Mouse (Mus musculus) right cerebral cortex, postnatal 4 days (tissue): Measurements from ENCODE around the gene Gm6993.

Source experiments
- DNase-seq: peaks from one replicate; pipeline ENCODE4 v3.0.0-alpha.2; 2022

Gene Gm6993

DNA sequence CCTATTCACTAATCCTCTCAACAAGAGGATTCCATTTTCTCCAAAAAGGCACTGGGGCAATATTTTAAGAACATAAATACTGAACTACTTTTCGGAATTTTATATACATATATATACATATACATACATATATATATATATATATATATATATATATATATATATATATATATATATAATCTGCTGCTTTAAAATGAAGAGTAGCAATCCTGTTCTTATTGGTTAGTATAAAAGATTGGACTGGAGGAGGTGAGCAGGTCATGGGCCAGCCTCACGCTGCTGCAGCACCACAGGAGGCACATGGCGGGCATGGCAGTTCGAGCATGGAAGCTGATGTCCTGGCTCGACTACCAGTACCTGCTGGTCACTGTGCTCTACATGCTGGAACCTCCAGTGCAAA, at the start of gene Gm6993:
TSS of gene Gm6993 (plus strand) at position 301 of the 400 bp plus-strand sequence.
- DNase-seq = no peak

GRCm38 (mm10) chr12:31191329-31191954, 49.1 kb upstream of the Gm6993 start:
- DNase-seq = no peak

DNA sequence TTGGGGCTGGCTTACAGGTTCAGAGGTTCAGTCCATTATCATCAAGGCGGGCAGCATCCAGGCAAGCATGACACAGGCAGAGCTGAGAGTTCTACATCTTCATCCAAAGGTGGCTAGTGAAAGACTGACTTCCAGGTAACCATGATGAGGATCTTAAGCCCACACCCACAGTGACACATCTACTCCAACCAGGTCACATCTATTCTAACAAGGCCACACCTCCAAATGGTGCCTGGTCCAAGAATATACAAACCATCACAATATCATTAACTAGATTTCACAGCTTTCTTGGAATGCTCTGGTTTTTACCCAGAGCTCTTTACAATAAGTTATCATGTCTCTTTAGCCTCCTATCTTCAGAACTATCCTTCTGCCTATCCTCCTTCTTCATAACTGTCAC, 38.1 kb upstream of the Gm6993 start:
- DNase-seq = no peak

DNA sequence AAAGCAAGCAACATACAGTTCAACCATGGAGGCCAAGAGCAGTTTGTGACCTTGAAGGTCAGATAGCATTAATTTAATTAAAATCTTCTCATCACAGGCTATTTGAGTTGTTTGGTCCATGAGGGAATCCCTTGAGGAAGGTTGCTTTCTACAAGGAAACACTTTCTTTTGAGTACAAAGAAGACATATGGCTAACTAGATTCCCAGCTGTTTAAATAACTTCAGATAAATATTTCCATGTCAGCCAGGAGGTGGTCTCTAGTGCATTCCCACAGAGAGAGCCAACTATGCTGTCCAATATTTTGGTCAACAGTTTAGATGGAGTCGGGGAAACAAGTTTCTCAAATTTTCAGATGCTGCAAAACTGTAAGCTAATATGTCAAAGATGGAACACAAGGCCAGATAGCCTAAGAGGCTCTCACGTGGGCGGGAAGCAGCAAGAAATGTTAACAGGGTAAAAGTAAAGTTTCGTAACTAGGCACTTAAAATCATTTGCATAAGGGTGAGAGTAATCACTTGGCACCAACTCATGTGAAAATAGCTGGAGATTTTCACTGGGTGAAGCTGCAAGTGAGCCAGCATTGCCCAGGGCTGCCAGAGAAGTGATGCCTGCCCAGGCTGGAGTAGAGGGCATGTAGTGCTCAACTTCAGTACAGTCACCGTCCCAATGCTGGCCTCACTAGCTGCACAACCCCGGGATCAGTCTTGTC, 36.7 kb upstream of the Gm6993 start:
- no peak for DNase-seq

- no peak for DNase-seq
Observed at GRCm38 (mm10) chr12:31204898-31205297, 35.7 kb upstream of the Gm6993 start.

GRCm38 (mm10) chr12:31205983-31206633, 34.5 kb upstream of the Gm6993 start:
- no peak for DNase-seq

DNA sequence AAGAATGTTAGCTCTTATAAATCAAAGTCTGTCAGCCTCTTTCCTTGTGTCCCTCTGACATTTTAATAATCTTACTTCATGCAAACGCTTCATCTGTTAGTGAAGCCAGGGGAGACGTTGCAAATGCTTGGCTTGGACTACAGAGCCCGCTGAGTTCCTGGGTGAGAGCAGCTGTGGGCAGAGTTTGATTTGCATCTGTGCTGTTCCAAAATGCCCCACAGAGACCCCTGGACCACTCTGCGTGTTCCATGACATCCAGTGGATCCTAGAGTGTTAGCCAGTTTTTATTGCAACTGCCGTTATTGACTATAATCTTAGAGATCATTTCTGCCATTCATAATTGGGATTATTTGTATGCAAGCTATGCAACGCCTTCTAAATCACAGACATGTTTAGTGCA, 31.8 kb upstream of the Gm6993 start:
- DNase-seq = no peak

DNA sequence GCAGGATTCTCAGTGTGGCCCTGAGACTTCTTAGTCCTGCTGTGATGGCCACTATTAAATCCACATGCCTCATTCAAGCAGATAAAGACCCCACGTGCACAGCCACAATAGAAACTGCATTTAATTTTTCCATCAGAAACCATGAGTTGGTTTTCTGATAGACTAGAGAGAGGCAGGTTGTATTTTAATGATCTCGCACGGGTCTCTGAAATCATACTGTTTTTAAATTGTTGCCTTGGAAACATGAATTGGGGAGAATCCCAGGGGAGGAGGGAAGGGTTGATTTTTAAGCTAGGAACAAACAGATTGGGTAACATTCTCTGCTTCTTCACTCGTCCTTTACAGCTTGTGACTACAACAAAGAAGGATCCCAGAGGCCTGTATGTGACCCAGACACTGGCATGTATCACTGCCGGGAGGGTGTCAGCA, 31.2 kb upstream of the Gm6993 start:
- no peak for DNase-seq

- peak; percentile 47 for DNase-seq
Observed at GRCm38 (mm10) chr12:31213556-31213955, 27.0 kb upstream of the Gm6993 start.

GRCm38 (mm10) chr12:31215003-31215402, 25.6 kb upstream of the Gm6993 start:
- DNase-seq = no peak

DNA sequence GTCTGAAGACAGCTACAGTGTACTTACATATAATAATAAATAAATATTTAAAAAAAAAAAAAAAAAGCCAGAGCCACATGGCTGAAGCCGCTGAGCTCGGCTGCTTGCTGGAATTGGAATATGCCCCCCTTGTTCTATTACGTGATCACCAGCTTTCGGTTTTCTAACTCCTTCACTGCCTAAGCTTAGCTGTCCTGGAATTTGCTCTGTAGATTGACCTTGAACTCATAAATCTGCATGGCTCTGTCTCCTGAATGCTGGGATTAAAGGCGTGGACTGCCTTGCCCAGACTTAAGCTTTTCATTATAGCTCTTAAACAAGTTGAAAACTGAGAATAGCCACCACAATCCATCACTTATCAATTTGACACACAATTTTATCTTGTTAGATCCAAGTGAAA, 23.3 kb upstream of the Gm6993 start:
- DNase-seq = no peak

DNA sequence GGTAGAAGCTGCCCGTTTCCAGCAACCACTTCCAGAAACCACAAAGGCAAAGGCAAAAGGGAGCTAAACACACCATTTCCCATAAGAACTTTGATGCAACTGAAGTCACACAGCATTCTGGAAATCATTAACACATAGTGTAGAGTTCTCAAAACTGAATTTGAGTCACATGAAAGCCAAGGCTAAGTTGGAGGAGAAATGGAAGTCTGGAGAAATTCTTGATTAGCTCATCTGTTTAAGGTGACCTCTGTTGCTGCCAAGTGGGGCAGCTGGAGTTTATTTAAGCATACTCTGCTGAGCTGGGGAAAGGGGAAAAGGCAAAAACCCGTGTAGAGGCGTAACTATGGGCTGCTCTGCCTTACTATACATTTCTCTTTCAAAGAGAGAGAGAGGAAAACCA, 21.8 kb upstream of the Gm6993 start:
- DNase-seq = no peak

GRCm38 (mm10) chr12:31221522-31221921, 19.0 kb upstream of the Gm6993 start:
- no peak for DNase-seq

DNA sequence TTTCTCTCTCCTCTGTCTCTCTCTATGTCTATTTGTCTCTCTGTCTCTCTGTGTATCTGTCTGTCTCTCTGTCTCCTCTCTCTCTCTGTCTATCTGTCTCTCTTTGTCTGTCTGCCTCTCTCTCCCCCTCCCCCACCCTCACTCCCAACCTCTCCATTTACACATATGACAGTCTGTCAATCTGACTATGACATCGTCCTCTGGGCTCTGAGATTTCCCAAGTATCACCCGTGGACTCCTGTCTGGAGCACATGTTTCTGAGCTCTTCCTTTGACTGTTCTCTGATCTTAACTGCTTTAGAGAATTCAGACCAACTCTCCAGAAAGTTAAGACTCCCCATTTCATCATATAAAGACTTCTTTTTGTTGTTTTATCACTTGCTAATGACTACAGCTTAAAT, 18.3 kb upstream of the Gm6993 start:
- no peak for DNase-seq

DNA sequence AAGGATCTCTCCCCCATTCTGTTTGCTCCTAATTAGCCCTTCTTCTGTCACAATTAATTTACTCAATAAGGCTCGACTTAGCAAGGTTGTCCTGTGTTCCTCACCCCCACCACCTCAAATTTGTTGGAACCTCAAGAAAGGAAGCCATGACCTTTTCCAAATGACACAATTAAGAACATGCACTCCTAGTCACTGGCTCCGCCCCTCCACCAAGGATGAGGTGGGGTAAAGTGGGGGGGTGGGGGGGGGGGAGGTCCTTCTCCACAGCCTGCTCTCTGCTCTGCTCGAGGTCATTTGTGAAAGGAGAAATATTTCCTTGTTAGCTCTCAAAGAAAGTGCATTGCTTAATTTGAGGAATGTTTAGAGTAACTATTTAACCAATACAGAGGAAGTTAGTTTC, 17.8 kb upstream of the Gm6993 start:
- DNase-seq = no peak

- DNase-seq = no peak
Observed at GRCm38 (mm10) chr12:31225451-31225850, 15.1 kb upstream of the Gm6993 start.

- no peak for DNase-seq
Observed at GRCm38 (mm10) chr12:31227167-31227566, 13.4 kb upstream of the Gm6993 start.

- DNase-seq = no peak
Observed at GRCm38 (mm10) chr12:31228878-31229277, 11.7 kb upstream of the Gm6993 start.

DNA sequence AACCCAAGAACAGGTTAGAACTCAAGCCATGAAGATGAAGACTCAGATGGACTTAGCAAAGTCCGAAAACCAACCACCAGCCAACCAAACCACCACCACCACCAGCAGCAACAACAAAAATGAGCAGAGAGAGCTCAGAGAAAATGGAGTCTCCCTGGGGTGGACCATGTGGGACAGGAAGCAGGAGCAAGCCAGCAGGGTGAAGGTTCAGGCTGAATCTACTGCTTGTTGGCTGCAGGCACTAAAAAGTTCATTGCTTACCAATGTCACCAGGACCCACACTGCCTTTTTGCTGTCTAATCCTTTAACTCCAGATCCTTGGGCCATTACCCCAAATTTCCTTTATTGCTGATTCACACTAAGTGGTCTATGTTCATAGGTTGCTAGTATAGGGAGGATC, 7.9 kb upstream of the Gm6993 start:
- DNase-seq = no peak

DNA sequence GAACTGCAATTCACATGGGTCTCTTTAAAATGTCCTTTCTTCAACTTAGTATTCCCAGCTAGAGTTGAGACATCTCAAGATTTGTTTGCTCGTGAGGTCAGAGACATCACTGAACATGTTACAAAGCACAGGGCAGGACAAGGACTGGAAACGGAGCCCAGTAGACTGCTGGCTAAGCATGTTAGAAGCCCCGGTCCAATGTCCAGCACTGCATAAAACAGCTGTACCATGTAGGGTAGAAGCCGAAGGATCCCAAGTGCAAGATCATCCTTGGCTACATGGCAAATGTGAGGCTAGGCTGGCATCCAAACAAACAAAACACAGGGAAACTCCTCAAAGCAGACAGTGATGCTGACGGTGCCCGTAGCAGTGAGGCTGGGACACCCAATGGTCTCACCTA, 5.6 kb upstream of the Gm6993 start:
- DNase-seq = no peak

- DNase-seq = no peak
Observed at GRCm38 (mm10) chr12:31236861-31237595, 3.5 kb upstream of the Gm6993 start.

DNA sequence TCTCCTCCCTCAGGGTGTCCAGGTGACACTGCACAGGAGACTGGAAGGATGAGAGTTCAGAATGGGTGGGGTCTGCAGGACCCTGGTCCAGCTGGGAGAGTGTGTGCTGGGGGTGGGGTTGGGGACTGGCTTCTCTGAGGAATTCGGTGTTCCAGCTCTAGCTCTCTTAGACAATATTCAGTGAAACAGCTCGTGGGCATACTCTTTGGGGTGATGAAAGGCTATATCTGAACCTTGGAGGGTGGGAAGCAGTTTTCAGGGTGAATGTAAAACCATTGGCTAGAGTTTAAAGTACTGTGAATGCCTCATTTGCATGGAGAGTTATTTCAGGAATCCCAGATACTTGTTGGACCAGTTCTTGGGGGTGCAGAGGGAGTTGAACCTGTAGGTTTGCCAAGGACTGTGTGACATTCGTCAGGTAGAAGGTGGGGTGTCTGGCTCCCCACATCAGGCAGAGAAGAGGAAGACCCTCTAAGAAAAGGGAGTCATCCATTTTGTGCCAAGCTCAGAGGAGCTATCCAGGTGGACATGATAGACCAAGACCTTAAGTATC, 1.5 kb upstream of the Gm6993 start:
- no peak for DNase-seq

GRCm38 (mm10) chr12:31239798-31240197, 772 bp upstream of the Gm6993 start:
- no peak for DNase-seq
